Mouse (Mus musculus) spleen, adult 18-20 months (tissue): ENCODE results near the gene Myo9a.
"Not testable (repeated sequence)": the region's sequence is repeated elsewhere in the genome, so short reads cannot be mapped to it uniquely, and the experiment has no call there.

Experiments used
- DNase-seq, 2 experiments: peaks; one replicate each; pipeline ENCODE4 v3.0.0; 2022; ENCODE audit warnings: mixed read lengths in 2 of 2

Gene Myo9a

DNA sequence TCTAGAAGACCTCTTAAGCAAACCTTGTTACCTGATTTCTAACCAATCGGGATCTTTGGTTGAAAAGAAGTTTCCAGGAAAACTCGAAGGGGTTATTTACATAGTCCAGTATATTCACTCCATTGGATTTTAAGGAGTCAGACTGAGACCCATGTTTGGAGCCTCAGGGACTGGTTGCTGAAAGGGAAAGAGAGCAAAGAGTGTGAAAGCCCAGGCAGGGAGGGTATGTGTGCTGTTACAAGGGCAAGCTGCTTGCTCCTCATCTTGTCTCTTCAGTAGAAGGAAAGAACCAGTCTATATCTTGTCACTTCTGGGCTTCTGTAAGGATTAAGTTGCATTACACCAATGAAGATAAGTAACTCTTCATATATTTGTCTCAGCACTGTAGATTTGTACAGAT lies 1.3 kb downstream of the Myo9a start:
- no peak for DNase-seq

DNA sequence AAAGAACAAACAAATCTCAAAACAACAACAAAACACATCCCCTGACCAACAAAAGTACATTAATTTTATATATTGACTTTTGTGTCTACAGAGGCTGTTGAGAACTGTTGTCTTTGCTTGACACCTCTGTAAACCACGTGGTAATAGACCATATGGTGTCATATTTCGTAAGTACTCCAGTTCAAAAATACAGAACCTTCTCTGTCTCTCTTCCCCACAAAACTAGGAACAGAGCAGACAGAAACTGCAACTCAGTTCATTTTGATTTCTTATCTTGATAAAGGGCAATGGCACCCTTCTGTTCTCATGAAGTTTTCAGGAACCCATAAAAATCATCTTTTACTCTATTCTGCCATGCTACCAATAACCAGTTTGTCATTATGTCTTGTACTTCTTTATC lies 4.5 kb downstream of the Myo9a start:
- no peak for DNase-seq

DNA sequence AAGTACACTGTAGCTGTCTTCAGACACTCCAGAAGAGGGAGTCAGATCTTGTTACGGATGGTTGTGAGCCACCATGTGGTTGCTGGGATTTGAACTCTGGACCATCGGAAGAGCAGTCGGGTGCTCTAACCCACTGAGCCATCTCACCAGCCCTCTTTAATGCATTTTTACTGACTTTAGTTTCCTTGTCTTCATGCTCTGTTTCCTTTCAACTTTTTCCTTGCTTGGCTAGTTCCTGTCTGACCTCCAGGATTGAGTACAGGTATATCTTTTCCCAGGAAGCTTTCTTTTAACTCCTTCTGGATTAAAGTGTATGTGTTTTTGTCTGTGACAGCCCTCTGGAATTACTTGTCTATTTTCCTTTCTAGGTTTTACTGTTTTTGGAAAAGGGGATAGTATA lies 6.3 kb downstream of the Myo9a start:
- DNase-seq: not testable (repeated sequence)

DNA sequence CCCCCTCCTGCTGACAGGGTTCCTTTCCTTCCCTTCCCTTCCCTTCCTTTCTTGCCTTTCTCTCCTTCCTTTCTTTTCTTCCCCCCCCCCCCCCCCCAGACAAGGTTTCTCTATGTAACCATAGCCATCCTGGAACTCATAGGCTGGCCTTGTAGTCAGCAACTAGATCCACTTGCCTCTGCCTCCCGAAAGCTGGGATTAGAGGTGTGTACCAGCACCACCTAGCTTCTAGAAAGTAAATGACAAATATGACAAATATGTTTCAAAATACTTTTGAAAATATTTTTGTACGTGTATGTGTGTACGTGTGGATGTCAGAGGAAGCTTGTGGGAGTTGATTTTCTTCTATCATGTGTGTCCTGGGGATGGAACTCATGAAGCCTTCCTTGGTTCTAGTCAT lies 9.8 kb downstream of the Myo9a start:
- DNase-seq: no peak

DNA sequence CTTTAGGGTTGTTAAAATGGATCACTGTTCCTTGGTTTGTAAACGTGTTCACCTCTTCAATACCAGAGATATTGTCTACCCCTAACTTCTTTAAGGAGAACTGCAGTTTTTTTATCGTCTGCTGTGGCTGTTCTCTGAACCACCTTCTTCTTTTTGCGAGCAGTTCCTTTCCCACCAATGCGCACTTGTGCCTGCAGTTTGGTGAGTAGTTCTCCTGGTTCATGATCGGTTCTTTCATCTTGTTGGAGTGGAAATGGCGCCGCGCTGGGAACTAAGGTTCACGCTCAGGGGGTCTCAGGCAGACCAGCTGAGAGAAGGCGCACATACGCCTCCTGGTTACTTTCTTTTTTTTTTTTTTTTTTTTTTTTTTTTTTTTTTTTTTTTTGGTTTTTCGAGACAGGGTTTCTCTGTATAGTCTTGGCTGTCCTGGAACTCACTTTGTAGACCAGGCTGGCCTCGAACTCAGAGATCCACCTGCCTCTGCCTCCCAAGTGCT lies 16.3 kb downstream of the Myo9a start:
- not testable (repeated sequence) for DNase-seq

DNA sequence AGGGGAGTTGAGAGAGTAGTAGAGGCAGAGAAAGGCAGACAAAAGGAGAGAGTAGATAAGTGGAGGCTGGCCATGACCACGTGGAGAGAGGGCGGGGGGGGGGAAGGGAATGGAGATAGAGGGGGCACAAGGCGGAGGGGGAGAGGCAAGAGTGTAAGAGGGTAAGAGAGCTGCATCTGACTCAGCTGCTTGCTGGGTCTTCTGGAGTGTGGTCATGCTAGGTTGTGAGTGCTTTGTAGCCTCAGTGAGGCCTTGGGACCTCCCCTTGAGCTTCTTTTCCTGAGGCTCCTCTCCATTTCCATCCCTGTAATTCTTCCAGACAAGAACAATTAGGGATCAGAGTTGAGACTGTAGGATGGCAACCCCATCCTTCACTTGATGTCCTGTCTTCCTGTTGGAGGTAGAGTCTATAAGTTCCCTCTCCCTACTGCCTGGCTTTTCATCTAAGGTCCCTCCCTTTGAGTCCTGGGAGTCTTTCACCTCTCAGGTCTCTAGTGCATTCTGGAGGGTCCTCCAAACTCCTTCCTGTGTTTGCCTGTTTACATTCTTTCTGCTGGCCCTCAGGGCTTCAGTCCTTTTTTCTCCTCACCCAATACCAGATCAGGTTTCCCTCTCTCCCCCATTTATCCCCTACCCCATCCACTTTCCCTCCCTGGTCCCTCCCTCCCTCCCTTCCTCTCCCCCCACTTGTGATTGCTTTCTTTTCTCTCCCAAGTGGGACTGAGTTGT lies 55.5 kb downstream of the Myo9a start:
- DNase-seq: not testable (repeated sequence)

DNA sequence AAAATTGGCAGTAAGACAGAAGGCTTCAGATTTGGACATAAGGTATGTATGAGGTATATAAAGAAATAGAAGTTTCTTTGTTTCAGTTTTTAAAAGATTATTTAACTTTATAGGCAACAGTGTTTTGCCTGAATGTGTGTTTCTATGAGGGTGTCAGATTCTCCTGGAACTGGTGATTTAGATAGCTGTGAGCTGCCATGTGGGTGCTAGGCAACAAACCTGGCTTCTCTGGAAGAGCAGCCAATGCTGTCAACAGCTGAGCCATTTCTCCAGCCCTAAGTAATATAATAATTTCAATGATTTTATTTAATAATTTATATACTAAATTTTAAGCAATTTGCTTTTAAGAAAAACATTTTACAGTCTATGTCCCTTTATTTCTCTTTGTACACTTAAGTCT lies 133.9 kb downstream of the Myo9a start:
- DNase-seq: no peak

DNA sequence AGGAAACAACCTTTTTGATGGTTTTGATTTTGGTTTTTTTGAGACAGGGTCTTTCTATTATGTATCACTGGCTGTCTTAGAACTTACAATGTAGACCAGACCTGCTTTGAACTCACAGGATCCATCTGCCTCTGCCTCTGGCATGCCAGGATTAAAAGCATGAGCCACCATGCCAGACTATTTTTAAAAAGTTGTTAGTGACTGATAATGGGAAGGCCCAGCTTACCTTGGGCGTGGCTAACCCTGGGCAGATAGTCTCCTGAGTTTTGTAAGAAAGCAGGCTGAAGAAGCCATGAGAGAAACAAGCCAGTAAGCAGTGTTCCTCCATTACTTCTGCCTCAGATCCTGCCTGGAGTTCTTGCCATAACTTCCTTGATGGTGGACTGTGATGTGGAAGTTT lies 152.7 kb downstream of the Myo9a start:
- no peak for DNase-seq

DNA sequence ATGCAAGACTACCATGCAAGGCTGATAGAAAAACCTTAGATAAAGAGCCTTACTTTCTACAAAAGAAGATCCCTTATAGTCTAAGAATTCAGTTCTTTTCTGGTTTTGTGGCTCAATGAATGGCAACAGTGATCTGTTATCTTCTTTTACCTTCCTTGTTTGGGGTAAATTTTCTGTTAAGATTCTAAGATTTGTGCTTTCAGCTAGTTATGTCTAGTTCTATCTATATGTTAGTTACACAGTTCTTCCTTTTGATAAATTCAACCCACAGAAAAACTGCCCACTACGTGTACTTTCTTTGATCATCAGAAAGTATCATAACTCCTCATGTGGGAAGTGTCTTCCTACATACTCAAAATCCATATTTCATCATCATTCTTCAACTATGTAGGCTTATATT lies 164.1 kb downstream of the Myo9a start:
- no peak for DNase-seq

DNA sequence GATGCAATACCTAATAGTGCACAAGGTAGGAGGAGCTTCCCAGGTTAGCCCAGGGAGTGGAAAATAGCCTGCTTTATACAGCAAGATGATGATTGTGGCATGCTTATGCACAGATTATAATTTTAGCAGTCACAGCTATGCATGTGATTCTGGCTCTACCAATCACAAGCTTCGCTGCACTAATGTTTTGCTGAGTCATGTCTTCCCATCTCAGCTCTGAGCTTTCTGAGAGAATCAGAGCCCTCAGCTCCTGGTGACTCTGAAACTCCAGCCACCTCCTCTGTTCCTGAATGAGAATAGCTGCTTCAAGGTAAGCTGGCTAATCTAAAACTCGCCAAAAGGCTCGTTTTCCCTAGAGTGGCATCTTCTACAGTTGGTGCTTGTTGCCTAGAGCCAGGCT lies 179.6 kb downstream of the Myo9a start:
- DNase-seq: no peak

DNA sequence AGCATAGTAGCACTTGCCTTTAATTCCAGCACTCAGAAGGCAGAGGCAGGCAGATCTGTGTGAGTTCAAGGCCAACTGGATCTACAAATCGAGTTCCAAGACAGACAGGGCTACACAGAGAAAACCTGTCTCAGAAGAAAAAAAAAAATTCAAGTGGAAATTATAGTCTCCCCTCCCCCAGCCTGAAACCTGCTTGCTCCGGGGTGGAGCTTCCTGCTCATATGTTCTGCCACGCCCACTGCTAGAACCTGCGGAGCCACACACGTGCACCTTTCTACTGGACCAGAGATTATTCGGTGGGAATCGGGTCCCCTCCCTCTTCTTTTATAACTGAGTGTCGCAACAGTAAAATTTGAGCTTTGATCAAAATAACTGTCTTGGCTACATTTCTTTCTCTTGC lies 185.2 kb downstream of the Myo9a start:
- not testable (repeated sequence) for DNase-seq

DNA sequence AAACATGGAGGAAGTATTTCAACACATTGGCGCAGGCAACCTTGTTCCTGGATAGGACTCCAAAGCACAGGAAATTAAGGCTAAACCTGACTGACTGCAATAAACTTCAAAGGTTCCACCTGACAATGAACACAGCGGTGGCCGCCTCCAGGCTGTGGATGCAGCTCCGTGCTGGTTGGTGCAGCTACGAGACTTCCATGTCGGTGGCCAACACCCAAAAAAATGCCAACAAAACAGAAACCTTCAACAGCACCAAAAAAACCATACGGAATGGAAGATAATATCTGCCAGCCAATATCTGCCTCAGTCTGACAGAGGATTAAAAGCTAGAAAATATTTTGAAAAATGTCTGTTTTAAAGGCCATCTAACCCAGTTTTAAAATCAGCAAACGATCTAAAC lies 187.8 kb downstream of the Myo9a start:
- no peak for DNase-seq

DNA sequence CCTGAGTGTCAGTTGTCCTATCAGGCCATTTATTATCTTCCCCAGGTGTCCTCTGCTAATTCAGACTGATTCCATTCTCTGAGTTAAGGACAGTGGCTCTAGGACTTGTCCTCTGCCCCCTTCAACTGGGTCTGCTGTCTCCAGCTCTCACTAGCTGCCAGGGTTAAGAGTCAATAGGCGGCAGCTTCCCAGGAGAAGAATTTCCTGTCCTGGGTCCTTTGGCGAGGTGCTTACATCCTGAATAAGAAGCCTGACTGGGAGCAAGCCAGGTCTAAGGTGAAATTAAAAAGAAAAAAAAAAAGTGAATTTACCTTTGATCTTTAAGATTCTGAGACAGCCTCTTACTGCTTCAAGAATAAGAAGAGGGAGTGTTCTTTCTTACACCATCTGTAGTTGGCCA lies 189.0 kb downstream of the Myo9a start:
- DNase-seq: no peak

DNA sequence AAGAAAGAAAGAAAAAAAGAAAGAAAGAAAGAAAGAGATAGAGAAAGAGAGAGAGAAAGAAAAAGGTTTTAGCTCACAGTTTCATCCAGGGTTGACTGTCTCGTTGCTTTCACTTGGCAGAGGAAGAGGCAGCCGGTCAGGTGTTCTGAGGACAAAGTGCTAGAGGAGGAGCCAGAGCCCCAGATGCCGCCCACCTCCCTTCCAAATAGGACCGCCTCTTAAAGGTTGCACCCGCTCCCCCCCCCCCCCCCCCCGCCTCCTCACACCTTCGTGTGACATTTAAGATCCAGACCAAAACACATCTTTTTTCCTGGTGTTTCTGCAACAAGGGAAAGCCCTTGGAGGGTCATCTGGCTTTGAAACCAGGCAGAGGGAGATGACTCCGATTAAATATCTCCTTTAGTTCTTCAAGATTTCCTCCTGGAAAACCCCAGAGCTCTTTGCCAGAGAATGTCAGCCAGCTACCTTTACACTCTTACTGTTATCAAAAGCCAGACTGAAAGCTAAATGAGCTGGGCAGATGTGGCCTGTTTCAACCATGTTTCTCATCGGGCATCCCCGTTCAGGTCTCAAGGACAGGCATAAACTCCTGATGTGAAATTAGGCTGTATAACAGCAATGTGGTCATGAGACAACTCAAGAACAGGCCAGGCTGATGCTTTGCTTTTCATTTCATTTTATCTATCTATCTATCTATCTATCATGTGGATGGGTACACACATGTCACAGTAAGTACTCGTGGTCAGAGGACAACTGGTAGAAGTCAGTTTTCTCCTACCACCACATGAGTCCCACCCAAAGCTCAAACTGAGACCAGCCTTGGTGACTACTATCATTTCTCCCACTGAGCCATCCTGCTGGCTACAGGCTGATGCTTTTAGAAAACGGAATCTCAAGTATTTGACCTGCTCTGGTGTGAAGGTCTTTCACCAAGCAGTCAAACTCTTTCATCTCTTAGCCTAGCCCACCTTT lies 190.5 kb downstream of the Myo9a start:
- DNase-seq: no peak

DNA sequence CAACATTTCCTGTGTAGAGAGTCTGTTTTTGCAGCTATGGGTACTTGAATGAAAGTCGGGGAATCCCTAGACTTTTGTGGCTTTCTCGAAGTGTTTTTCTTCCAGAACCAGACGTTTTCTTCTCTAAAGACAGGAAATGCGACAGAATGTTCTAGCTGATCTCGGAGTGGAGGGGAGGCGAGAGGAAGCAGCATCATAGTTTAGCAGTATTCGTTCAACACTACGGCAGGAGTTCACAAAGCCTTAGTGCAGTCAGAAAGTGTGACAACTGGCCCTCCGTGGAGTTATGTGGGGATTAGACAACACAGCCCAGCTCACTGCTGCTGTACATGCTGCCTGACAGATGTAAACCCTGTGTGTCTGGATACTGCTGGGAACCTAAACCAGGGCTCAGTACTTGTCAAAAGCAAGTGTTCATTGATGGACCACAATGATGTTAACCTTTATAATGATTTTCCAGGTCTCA lies 191.2 kb downstream of the Myo9a start:
- DNase-seq: no peak

DNA sequence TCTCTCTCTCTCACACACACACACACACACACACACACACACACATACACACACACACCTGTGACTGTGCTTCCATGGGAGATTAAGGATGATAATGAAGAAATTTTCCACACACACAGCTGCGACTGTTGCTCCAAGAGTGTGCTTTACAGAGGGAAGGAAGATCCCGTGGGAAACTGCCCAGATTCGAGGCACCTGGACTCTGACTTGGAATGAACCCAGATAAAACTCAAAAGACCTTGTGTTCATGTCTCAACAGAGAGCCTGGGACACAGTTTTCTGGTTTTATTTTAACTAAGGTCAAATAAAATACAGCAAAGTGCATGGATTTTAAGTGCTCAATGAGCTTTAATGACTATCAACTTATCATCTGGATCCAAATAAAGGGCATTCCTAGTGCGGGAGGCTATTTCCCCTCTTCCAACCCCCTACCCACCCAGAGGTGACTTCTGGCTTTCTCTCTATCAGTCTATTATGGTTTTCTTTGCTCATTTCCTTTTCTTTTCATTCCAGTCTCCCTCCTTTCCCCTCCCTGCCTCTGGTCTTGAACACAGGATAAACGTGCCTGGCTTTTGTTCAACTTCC lies 191.9 kb downstream of the Myo9a start:
- no peak for DNase-seq

DNA sequence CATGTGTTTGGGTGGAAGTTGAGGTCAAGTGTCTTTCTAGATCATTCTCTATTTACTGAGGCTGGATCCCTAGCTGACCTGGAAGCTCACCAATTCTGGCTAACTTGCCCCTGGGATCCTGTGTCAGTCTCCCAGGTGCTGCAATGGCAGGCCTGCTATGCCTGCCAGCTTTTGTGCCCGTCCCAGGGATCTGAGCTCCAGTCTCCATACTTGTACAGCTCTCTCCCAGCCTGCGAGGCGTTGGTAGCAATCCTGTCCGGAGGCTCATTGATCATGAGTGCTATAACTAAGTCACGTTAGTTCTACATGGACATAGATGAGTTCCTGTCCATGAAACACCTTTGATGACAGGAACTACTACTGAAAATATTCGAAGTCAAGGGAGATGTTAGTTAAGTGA lies 193.1 kb downstream of the Myo9a start:
- no peak for DNase-seq

DNA sequence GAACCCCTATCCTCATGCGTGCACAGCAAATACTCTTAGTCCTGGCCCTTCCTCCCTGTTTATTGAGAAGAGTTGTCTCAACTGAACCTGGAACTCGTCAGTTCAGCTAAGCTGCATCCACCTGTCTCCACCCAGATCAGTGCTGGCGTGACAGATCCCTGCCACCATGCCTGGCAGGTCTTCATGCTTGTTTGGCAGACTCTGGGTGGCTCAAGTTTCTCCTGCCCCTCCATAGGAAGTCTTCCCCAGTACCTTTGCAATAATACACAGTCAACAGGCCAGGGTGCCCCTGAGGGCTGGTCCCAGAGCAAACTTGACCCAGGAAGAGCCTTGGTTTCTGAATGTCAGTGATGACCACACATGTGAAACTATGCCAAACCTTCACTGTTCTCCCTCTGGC lies 194.5 kb downstream of the Myo9a start:
- DNase-seq: no peak

DNA sequence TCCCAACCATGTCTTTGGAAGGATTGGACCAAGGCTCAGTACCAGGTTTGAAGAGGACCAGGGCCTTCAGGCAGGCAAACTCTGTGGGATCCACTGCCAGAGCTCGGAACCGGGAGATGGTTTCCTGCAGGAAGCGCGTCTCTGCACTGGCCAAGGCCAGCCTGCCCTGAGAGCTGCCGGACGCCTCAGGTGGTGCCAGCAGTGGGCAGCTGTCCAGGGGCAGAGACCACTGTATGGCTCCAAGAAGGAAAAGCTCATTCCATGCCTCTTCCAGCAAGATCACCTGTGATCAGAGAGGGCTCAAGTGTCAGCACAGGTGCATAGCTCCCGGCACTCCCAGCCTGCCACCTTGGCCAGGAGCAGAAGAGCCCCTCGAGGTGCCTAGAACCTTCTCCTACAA lies 196.6 kb downstream of the Myo9a start:
- no peak for DNase-seq

DNA sequence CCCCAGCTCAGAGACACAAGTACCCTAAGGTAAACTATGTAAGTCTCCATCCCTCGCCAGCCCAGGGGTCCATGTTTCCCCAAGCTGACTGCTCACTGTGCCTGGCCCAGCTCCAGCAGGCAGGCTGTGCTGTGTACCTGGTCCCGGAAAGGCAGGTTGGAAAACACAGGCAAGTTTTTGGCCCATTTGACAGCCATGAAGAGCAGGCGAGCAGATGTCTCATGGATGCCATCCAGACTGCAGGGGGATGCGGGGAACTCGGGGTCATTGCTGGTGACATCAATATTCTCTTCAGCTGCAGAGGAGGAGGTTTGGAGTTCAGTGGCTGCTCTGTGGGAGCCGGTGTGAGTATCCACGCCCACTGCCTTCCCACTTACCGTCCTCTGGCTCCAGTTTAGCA lies 197.5 kb downstream of the Myo9a start:
- no peak for DNase-seq

DNA sequence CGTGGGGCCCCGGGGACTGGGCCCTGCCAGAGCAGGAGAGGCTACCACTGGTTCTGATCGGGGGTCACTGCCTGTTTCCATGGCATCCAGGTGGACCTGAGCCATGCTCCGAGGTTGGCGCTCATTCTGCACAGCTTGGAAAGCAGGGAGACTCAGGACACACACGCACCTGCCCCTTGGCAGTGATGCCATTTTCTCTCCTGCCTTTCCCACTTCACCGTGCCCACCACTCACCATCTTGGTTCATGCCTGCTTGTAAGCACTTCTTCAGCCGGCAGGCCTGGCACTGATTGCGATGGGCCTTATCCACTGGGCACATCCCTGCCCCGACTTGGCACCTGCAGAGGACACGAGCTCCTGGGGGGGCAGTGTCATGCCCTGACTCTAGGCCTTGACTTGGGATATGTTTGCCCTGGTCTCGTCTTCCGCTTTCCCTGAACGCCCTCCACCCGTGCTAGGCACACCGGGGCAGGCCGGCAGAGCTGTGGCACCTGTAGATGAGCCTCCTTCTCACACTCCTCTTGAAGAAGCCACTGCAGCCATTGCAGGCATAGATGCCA lies 198.1 kb downstream of the Myo9a start:
- no peak for DNase-seq

DNA sequence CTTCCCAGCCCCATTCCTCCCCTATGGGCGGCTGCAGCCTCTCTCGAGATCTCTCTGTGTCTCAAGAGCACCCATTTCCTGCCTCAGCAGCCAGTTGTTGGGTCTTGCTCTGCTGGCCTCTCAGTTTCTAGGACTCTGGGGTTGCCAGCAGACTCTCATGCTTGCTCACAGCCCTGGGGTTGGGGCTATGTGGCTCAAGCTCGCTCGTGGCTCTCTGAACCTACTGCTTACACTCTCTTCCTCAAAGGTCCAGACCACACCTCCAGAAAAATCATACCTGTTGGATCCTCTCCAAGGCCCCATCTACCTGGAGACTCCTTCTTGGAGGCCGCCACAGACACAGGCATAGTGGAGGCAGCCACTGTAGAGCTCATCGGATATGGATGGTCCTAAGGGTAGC lies 198.8 kb downstream of the Myo9a start:
- no peak for DNase-seq

DNA sequence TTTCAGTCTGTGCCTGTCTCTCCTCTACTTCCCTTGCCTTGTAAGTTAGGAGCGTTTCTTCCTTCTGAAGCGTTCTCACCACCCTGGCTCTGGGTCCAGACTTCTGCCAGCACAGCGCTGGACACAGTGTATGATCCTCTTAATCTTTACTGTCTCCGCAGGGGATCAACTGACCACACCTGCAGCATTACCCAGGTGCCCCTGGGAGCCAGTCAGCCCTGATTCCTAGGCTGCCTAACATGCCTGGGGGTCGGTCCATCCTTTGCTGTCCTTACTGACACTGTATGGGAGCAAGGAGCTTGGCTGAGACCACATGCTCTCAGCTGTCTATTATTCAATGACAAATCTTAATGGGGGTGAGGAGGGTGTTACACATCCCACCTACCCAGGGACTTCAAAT lies 199.3 kb downstream of the Myo9a start:
- DNase-seq: no peak
